Mouse (Mus musculus): ENCODE data around the gene Asdurf.

DNA sequence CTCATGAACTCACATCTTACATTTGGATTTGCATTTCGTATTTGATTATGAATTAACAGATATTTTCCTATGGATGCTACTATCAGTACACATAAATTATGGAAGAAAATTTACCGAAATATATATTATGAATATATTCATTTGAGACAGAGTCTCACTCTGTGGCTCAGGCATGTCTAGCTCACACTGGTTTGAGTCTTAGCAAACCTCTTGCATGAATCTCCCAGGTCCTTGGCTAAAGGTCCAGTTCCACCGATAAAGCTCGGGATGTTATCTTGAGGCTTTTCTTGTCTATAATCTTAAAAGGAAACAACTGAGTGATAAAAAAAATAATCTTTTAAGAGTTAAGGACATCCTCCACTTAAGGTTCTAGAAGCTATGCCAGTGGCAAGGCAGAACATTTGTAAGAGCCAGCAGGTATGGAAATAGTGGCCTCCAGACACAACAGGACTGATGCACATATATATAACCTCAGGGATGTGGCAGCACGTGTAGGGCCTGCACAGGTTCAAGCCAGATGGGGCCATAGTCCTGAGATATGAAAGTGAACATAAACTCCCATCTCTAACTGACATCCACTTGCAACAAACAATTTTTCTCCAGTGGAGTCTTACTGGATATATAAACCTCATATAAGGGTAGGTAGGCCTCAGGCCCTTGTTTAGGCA lies 27.5 kb downstream of the Asdurf start:
- TF ChIP-seq MAFK (IDR thresholded peaks at IDR 0.05; ENCODE audit: insufficient read depth, low read depth, low read length), result no peak
- TF ChIP-seq ZNF384 (IDR thresholded peaks at IDR 0.05; ENCODE audit: low read depth, low read length), result no peak
- TF ChIP-seq HCFC1 (IDR thresholded peaks at IDR 0.05; ENCODE audit: borderline replicate concordance, insufficient read depth, low read length), result no peak
- no peak for TF ChIP-seq ZC3H11A (IDR thresholded peaks at IDR 0.05; ENCODE audit: borderline replicate concordance, low read depth, low read length)

Data from ES-E14 (cell line).